Mouse (Mus musculus) adrenal gland, adult (tissue): ENCODE measurements around the gene Keap1.
"Not testable (repeated sequence)": the region's sequence is repeated elsewhere in the genome, so short reads cannot be mapped to it uniquely, and the experiment has no call there.

Source experiments
- DNase-seq, 2 experiments: peaks; one replicate each; pipeline ENCODE4 v3.0.0; 2022 to 2023; ENCODE audit warnings: low spot score in 1 of 2; ENCODE audit not compliant: inconsistent age in 2 of 2

Keap1 gene

DNA sequence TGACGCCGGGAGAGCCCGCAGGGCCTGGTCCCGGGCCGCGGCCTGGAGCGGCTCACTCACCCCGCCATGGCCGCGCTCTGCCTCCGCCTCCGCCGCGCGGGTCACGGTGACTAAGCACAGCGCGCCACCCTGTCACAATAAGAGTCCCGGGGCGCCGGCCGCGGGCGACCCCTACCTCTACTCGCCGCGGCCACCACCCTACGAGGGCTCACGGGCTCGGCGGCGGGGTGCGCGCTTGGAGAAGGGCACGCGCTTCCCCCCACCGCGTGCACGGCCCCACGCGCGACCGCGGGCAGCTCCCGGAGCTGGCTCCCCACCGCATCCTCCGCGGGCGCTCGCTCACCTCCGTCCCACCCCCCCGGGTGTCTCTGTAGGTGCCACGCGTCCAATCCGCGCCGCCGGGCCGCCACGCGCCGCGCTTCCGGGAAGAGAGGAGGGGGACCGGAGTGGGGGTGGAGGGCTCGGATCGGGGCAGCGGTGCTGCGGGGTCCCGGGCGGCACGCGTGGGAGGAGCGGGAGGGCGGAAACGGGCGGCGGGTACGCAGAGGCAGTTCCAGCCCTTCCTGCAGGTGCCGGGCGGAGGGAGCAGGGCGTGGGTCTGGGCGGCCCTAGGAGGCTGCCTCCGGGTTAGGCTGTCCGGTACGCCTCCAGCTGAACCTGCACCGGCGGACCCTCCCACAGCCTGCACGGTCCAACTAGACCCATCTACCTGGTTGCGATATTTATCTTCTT lies at the start of gene Keap1:
Gene Keap1, minus strand, starts transcription at position 629 of the 732 bp plus-strand sequence.
- DNase-seq, result peak; percentile 88 to 97

DNA sequence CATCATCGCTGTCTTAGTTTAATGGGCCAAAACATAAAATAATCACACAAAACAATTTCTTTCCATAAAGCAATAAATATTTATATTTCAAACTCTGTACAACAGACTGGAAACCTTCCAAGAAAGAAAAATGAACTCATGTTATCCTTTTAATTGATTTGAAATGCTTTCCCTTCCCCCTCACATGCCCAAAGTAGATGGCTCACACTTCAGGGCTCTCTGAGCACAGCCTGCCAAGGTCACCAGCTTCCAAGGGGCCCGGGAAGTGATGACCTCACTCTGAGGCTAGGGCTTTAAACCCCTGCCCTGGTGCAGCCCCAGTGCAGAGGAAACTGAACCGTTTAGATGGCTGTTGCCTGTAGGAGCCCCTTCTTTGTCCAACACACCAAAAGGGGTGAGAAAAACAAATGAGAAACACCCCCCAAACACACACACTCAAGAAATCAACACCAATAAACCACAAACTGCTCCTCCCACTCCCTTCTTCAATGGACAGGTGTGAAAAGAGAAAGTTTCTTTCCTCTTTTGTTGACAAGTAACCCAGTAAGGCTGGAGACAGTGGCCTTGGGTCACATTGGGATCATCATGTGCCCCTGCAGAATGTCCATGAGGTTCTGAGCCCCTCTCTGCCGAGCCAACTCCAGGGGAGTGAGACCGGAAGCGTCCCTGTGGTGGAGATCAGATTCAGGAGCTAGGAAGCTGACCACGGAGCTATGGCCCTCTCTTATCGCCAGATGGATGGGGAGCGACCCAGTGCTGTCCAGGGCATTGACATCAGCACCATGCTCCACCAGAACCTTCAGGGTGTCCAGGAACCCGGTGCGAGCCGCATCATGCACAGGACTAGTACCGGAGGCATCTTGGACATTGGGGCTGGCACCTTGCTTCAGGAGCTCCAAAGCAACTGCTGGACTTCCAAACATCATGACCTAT lies 49.5 kb upstream of the Keap1 start:
- peak; percentile 79 to 80 for DNase-seq

DNA sequence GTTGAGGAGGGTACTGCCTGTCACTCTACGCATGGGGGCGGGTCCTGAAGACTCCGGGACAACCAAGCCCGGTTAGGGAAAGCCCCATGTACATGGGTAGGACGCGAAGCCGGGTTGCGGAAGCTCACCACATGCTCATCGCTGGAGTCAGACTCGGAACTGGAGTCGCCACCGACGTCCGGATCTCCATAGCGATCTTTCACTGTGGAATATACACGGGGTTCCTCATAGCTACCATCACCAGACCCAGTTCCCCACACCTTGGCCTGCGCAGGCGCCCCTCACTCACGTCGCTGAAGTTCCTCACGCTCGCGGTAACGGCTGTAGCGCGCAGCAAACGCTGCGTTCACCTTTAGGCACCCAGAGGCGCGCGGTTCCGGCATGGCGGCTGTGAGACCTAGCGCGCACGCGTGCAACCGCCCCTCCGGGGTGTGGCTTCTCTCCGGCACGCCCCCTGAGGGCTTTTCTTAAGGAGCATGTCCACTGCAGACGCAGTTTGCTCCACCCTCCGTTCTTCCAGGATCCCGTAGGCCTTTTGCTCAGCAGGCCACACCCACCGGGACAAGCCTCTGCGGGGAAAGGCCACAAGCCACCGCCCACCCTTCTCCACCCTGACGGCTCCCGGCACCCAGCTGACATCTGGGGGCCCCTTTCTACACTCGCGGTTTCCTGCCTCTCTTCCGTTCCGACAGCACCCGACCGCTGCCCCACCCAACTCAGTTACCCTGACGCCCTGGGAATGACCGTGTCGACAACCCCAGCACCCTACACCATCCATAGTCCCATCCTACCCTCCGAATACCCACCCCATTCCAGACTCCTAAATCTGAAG lies 48.6 kb upstream of the Keap1 start, which contains the start of gene Kri1:
Gene Kri1, minus strand, starts transcription at position 399 of the 832 bp plus-strand sequence.
- peak; percentile 99 for DNase-seq

DNA sequence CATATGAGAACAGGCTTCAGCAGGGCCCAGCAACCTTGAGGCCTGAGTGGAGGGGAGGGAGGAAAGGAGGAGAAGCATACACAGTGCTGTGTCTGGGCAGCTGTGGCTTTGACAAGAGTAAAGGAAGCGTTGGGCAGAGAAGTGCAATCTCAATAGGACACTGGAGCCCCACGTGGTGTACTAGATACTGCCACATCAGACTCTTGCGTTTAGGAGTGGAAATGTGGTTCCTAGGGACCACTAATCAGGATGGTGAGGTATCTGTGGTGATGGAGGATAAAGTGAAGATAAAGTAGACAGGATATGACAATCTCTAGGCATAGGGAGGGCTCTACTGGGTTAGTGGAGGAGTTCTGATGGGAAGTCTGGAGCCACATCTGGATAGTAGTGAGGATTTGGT lies 47.6 kb upstream of the Keap1 start:
- DNase-seq, result peak in 1 of 2 experiments; percentile 3

DNA sequence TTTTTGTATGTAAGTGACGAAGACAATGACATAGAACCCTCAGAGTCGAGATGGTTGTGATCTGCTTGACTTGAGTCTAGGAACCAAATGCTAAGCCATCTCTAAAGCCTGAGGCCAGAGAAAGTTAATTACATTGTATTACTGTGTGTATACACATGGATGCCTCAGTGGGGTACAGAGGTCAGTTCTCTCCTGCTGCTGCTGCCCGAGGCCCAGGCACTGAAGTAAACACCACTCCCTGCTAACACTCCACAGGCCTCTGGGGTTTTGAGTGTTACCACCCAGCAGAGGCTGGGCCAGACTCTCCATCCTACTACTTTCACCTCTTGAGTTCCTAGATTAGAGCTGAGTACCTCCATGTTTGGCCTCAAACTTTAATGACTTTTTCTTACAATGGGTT lies 44.8 kb upstream of the Keap1 start:
- no peak for DNase-seq

DNA sequence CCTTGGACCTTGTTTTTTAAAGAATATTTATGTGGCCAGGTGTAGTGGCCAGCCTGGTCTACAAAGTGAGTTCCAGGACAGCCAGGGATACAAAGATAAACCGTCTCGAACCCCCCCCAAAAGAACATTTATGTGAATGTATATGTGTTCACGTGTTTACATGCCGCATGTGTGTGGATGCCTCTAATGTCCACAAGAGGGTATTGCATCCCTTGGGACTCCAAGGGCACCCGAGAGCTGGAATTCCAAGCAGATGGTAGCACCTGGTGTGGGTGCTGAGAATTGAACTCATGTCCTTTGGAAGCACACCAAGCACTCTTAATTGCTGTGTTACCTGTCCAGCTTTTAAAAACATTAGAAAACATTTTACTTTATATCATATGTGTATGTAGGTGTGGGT lies 44.4 kb upstream of the Keap1 start:
- no peak for DNase-seq

DNA sequence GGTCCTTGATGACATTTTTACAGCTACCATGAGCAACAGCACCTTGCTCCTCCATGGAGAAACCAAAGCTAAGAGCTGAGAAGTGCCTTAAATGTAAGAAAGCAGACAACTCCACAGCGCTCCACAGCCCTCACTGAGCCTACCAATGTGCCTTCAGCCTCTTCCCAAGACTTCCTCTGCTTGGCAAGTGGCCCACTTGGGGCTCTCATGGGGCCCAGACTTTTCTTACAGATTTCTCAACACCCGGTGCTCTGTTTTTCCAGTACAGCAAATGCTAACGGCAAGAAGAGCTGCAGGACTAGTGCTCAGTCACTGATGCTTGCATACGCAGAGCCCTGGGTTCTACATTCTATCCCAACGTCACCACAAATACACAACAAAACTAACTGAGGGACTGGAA lies 38.6 kb upstream of the Keap1 start:
- peak in 1 of 2 experiments; percentile 62 for DNase-seq

DNA sequence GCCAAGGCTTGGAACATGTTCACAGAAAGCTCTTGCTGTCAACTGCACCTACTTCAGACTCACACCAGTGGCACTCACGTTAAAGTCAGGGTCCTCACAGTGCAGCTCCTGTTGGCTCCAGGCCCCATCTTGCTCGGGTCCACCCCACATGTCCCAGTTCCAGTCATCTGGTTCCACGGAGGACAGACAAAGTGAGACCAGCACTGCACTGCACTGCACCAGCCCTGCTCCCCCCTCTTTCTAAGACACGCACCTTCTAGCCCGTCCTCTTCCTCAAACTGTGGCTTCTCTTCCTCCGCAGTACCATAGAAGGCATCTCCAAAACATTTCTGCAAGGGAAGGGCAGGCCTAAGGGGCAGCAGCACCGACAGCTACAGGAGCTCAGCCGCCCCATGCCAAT lies 37.1 kb upstream of the Keap1 start:
- no peak for DNase-seq

DNA sequence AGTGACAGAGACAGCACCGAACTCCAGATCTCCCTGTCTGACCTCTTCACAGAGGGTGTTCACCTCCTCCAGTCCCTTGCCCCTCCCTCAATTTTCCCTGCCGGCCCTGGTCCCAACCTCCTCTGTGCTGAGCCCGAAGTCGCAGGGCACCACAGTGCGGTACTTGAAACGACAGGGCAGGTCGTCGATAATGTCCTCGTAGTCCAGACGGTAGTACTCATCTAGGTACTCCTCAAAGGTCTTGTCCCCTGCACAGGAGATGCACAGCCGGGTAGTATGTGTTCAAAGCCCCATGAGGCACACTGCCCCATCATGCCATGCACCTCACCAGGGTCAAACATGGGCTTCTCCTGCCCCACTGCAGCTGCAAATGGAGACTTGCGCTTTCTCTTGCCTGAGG lies 36.6 kb upstream of the Keap1 start:
- no peak for DNase-seq

DNA sequence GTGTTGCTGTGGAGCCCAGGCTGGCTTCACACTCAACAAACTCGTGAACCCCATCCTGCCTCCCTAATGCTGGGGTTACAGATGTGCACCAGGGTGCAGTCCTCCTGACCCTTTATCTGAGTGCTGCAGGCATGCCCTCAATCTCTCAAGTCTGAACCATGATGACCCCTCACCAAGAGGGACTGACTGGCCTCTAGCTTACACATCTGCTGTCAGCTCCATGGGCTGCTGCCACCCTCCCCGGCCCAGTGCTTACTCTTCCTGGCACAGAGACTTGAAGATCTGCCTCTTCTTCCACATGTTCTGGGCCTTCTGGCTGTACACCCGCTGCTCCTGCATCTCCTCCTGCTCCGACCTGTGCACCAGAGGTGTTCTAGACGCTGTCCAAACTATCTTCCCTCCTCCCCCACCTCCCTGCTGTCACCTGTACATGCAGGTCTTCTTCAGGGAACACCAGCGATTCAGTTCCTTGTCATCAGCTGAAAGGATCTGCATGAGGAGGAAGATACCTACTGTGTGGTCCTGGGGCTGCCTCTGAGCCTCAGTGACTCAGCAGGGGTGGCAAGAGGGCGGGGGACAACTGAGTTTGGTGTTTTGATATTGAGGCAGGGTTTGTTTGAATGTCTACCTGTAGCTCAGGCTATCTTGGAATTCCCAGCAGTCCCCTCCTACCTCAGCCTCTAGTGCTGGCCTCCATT lies 36.0 kb upstream of the Keap1 start:
- peak in 1 of 2 experiments; percentile 33 for DNase-seq

DNA sequence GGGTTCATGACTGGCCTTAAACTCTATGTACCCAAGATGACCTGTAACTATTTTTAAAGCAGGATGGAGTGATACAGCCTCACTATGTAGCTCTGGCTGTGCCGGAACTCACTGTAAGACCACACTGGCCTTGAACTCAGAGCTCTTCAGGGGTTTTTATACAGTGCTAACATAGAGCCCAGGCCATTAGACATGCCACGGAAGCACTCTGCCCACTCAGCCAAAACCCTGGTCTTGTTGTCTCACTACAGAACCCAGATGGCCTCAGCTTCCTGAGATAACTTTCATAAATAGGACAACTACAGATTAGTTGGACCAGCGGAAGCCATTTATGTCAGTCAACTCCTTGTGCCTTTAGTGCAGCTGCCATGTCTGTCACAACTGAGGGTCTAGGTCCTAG lies 35.2 kb upstream of the Keap1 start:
- peak in 1 of 2 experiments; percentile 35 for DNase-seq

DNA sequence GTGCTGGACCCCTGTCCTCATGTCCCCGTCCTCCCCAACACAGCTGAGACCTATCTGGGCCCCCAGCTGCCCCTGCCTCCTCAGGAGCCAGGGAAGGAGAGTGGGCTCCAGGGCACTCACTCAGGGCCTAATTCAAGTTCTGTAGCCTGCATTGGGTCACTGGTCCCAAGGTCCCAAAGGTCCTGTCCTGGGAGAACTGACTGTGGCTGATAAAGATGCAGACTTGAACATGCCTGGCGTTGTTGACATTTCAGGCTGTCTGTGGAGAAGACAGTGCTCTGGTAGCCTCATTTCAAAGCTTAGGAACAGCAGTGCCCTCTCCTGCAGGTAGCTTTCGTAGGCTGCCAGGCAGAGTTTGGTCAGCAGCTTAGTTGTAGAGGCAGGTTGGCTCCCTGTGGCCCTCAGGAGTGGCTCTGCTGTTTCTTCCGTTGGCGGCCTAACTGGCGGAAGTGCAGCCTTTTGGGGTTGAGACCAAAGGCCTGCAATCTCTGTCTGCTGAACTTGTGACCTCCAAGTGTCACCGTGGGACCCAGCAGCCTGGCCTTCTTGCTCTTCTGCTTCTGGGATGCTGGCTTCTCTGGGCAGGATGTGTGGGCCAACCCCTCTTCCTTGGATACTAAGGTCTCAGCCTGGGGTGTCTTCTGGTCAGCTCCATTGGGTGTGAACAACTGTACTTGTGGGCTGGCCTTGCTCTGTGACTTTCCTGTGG lies 34.5 kb upstream of the Keap1 start:
- DNase-seq, result peak in 1 of 2 experiments; percentile 41

DNA sequence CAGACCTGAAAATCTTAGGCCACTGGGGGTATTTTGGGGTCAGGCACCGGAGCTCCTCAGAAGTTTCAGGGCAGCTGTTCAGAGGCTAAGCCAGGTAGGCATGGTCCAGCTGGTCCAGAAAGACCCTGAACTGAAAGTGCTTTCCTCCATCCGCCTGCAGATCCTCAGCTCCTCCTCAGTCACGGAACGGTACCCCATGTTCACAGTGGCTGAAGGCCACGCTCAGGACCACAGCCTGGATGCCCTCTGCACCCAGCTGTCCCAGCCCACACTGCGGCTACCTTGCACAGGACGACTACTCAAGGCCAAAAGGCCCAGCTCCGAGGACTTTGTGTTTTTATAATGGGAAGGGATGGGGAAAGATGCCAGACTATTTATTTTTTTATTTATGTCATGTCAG lies 33.9 kb upstream of the Keap1 start:
- no peak for DNase-seq

DNA sequence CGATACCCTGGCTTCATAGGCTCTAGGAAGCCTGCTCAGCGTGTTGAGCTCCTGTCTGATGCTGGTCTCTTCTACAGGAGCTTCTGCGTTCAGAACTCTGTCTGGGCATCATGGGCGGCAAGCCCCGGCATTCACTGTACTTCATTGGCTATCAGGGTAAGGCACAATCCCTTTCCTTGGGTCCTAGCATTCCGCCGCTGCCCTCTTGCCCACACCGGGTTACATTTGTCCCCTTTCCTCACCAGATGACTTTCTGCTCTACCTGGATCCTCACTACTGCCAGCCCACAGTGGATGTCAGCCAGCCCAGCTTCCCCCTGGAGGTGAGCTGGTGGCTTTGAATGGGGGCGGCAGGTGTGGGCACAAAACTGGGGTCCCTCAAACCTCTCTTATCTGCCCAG lies 33.2 kb upstream of the Keap1 start:
- peak in 1 of 2 experiments; percentile 18 for DNase-seq

DNA sequence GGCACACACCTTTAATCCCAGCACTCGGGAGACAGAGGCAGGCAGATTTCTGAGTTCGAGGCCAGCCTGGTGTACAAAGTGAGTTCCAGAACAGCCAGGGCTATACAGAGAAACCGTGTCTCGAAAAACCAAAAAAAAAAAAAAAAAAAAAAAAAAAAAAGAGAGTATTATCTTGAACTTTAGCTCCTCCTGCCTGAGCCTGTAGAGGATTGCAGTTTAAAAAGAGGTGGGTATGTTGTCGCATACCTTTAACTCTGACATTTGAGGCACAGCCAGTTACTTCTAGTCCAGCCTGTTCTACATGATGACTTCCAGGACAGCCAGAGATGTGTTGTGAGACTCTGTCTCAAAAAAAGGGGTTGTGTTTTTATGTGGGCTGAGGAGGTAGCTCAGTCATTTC lies 30.4 kb upstream of the Keap1 start:
- not testable (repeated sequence) for DNase-seq

DNA sequence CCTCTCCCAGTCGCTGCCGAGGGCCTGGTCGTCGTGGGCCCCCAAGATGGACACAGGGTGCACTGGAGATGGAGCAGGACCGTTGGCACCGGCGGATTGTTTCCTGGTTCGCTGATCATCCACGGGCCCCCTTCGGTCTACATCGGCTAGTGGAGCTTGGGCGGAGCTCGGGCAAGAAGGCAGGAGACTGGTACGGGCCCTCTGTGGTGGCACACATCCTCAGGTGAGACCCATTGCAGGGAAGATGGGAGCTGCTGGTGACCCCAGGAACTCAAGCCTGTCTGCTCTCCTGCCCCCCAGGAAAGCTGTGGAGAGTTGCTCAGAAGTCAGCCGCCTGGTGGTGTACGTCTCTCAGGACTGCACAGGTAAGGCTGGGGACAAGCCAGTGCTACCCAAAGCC lies 29.1 kb upstream of the Keap1 start:
- no peak for DNase-seq

DNA sequence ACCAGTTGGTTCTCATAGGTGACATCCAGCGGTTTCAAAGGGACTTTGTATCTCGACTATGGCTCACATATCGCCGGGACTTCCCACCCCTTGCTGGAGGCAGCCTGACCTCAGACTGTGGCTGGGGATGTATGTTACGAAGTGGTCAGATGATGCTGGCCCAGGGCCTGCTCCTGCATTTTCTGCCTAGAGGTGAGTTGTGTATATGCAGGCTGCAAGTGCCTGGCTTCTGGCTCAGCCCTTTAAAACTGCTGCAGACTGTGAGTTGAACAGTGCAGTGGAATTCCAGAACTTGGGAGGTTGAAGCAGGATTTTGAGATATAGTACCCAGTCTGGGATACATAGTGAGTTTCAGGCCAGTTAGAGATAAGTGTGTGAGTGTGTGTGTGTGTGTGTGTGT lies 27.7 kb upstream of the Keap1 start:
- peak in 1 of 2 experiments; percentile 25 for DNase-seq

DNA sequence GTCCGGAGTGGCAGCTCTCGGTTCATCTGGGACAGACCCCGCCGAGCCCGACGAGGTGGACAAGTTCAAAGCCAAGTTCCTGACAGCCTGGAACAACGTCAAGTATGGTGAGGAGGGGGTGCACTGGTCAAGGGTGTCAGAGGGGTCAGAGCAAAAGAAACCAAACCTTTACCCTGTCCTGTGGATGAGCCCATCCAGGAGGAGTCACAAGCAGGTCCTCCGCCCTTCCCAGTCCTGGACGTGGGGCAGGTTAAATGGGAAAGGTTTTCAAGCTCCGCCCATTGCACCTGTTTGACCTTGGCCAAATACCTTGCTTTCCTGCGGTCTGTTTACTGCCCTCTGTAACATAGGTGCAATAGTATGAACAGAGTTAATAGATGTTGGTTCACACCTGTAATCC lies 26.4 kb upstream of the Keap1 start:
- no peak for DNase-seq

DNA sequence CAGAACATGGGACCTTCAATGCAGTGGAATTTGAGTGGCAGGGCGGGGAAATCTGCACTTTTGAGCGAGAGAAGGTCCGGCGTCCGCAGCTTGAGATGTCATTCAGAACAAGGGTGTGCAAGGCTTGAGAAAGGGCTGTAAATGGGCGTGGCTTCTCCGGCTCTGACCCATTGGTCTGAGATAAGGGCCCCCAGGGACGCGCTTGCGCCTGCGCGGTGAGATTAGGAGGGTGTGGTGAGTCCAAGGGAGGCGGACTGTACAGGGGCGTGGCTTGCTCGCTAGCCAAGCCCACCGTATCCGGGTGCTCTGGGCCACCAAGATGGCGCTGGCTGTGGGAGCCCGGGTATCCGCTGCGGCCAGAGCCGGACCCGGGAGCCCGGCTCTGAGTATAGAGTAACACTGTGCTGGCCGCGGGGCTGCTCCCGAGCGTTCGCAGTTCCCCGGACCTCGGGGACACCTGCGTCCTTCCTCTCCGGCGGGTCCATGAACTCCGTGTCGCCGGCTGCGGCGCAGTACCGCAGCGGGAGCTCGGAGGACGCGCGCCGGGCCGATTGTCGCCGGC lies 25.9 kb upstream of the Keap1 start, which contains the start of gene Atg4d:
Gene Atg4d, plus strand, starts transcription at position 294 of the 562 bp plus-strand sequence.
- DNase-seq, result peak; percentile 99
